Mouse (Mus musculus): ENCODE data around the gene Ndufs1. TPM values are rescaled to one million over a fixed set of nuclear protein-coding genes. Genes with fewer than 3 reads are reported as not detected.

Ndufs1 gene
- polyA plus RNA-seq, 1 experiment, result 51.5 TPM

- H3K36me3 ChIP-seq (ENCODE audit: control insufficient read depth, insufficient read depth, low read length), result peaks cover 5% of the 10 kb centered on the region
- peak; percentile 37 for DNase-seq
- WGBS, result 74% methylated on average over 7 of the region's 7 CpGs
These were observed 65.9 kb downstream of the Ndufs1 start for GRCm38 (mm10) chr1:63110536-63111285.

GRCm38 (mm10) chr1:63107614-63108327 lies 68.9 kb downstream of the Ndufs1 start:
- WGBS, result 69% methylated on average over 6 of the region's 6 CpGs
- no peak for TF ChIP-seq CTCF (IDR thresholded peaks at IDR 0.05; ENCODE audit: borderline replicate concordance, control insufficient read depth, extremely low read depth, insufficient read depth, low read length, poor library complexity)
- no peak for TF ChIP-seq POLR2A (IDR thresholded peaks at IDR 0.05; ENCODE audit: control insufficient read depth, extremely low read depth, insufficient read depth, low read length, poor library complexity)

More at GRCm38 (mm10) chr1:63110536-63111285, 65.9 kb downstream of the Ndufs1 start:
- H3K4me1 ChIP-seq (replicated peaks; ENCODE audit: control insufficient read depth, insufficient read depth, low read length), result peaks cover 6% of the 10 kb centered on the region
- H3K27me3 ChIP-seq (ENCODE audit: control insufficient read depth, insufficient read depth, low read length), result no peaks in the 10 kb centered on the region
- TF ChIP-seq POLR2A (IDR thresholded peaks at IDR 0.05; ENCODE audit: control insufficient read depth, extremely low read depth, insufficient read depth, low read length, poor library complexity) (no peak), CTCF (IDR thresholded peaks at IDR 0.05; ENCODE audit: borderline replicate concordance, control insufficient read depth, extremely low read depth, insufficient read depth, low read length, poor library complexity) (no peak)
- H3K4me3 ChIP-seq (ENCODE audit: control insufficient read depth, insufficient read depth, low read length), result no peak overlapping the region
- no peak overlapping the region for H3K27ac ChIP-seq (ENCODE audit: control insufficient read depth, insufficient read depth, low read length)

GRCm38 (mm10) chr1:63102758-63103451 lies 73.7 kb downstream of the Ndufs1 start:
- WGBS, result 96% methylated on average over 12 of the region's 12 CpGs
- no peaks in the 10 kb centered on the region for H3K27me3 ChIP-seq (ENCODE audit: control insufficient read depth, insufficient read depth, low read length)
- H3K4me1 ChIP-seq (replicated peaks; ENCODE audit: control insufficient read depth, insufficient read depth, low read length), result no peaks in the 10 kb centered on the region
- DNase-seq, result no peak
- no peak overlapping the region for H3K4me3 ChIP-seq (ENCODE audit: control insufficient read depth, insufficient read depth, low read length)
- H3K36me3 ChIP-seq (ENCODE audit: control insufficient read depth, insufficient read depth, low read length), result peaks cover 38% of the 10 kb centered on the region
- no peak for TF ChIP-seq POLR2A (IDR thresholded peaks at IDR 0.05; ENCODE audit: control insufficient read depth, extremely low read depth, insufficient read depth, low read length, poor library complexity)
- TF ChIP-seq CTCF (IDR thresholded peaks at IDR 0.05; ENCODE audit: borderline replicate concordance, control insufficient read depth, extremely low read depth, insufficient read depth, low read length, poor library complexity), result no peak
- H3K27ac ChIP-seq (ENCODE audit: control insufficient read depth, insufficient read depth, low read length), result no peak overlapping the region

More at GRCm38 (mm10) chr1:63107614-63108327, 68.9 kb downstream of the Ndufs1 start:
- Histone ChIP-seq H3K4me3 (ENCODE audit: control insufficient read depth, insufficient read depth, low read length) (no peak overlapping the region), H3K27ac (ENCODE audit: control insufficient read depth, insufficient read depth, low read length) (no peak overlapping the region; the same call in 1 of the 2 replicates), H3K27me3 (ENCODE audit: control insufficient read depth, insufficient read depth, low read length) (no peaks in the 10 kb centered on the region), H3K36me3 (ENCODE audit: control insufficient read depth, insufficient read depth, low read length) (peaks cover 11% of the 10 kb centered on the region), H3K4me1 (replicated peaks; ENCODE audit: control insufficient read depth, insufficient read depth, low read length) (peaks cover 4% of the 10 kb centered on the region)
- no peak for DNase-seq

- no peak for TF ChIP-seq POLR2A (IDR thresholded peaks at IDR 0.05; ENCODE audit: control insufficient read depth, extremely low read depth, insufficient read depth, low read length, poor library complexity)
- TF ChIP-seq CTCF (IDR thresholded peaks at IDR 0.05; ENCODE audit: borderline replicate concordance, control insufficient read depth, extremely low read depth, insufficient read depth, low read length, poor library complexity), result no peak
- Histone ChIP-seq H3K4me3 (ENCODE audit: control insufficient read depth, insufficient read depth, low read length) (no peak overlapping the region), H3K27me3 (ENCODE audit: control insufficient read depth, insufficient read depth, low read length) (no peaks in the 10 kb centered on the region), H3K36me3 (ENCODE audit: control insufficient read depth, insufficient read depth, low read length) (peaks cover 46% of the 10 kb centered on the region), H3K4me1 (replicated peaks; ENCODE audit: control insufficient read depth, insufficient read depth, low read length) (no peaks in the 10 kb centered on the region), H3K27ac (ENCODE audit: control insufficient read depth, insufficient read depth, low read length) (no peak overlapping the region)
- WGBS, result 95% methylated on average over 8 of the region's 8 CpGs
- no peak for DNase-seq
These were observed 76.4 kb downstream of the Ndufs1 start for GRCm38 (mm10) chr1:63100196-63100595.

- no peaks in the 10 kb centered on the region for H3K27me3 ChIP-seq (ENCODE audit: control insufficient read depth, insufficient read depth, low read length)
- no peak overlapping the region for H3K27ac ChIP-seq (ENCODE audit: control insufficient read depth, insufficient read depth, low read length)
- no peak for DNase-seq
- peaks cover 52% of the 10 kb centered on the region for H3K36me3 ChIP-seq (ENCODE audit: control insufficient read depth, insufficient read depth, low read length)
- TF ChIP-seq CTCF (IDR thresholded peaks at IDR 0.05; ENCODE audit: borderline replicate concordance, control insufficient read depth, extremely low read depth, insufficient read depth, low read length, poor library complexity) (no peak), POLR2A (IDR thresholded peaks at IDR 0.05; ENCODE audit: control insufficient read depth, extremely low read depth, insufficient read depth, low read length, poor library complexity) (no peak)
- 95% methylated on average over 4 of the region's 4 CpGs for WGBS
- H3K4me3 ChIP-seq (ENCODE audit: control insufficient read depth, insufficient read depth, low read length), result no peak overlapping the region
- no peaks in the 10 kb centered on the region for H3K4me1 ChIP-seq (replicated peaks; ENCODE audit: control insufficient read depth, insufficient read depth, low read length)
These were observed 77.8 kb downstream of the Ndufs1 start for GRCm38 (mm10) chr1:63098831-63099230.

- Histone ChIP-seq H3K4me1 (replicated peaks; ENCODE audit: control insufficient read depth, insufficient read depth, low read length) (no peaks in the 10 kb centered on the region), H3K27ac (ENCODE audit: control insufficient read depth, insufficient read depth, low read length) (no peak overlapping the region), H3K4me3 (ENCODE audit: control insufficient read depth, insufficient read depth, low read length) (no peak overlapping the region), H3K36me3 (ENCODE audit: control insufficient read depth, insufficient read depth, low read length) (peaks cover 52% of the 10 kb centered on the region), H3K27me3 (ENCODE audit: control insufficient read depth, insufficient read depth, low read length) (no peaks in the 10 kb centered on the region)
- no peak for DNase-seq
- TF ChIP-seq CTCF (IDR thresholded peaks at IDR 0.05; ENCODE audit: borderline replicate concordance, control insufficient read depth, extremely low read depth, insufficient read depth, low read length, poor library complexity), result no peak
- no peak for TF ChIP-seq POLR2A (IDR thresholded peaks at IDR 0.05; ENCODE audit: control insufficient read depth, extremely low read depth, insufficient read depth, low read length, poor library complexity)
- 94% methylated on average over 5 of the region's 5 CpGs for WGBS
These were observed 80.6 kb downstream of the Ndufs1 start for GRCm38 (mm10) chr1:63096071-63096470.

Other genes starting within 250 kb of the Ndufs1 start
- gene Ino80d, start 62.2 kb downstream of the Ndufs1 start, polyA plus RNA-seq (2012; rRNA removed), result 40.4 and 48.5 TPM in 2 replicates
- 602 and 607 TPM in 2 replicates for gene Eef1b2, start within 50 bp of the Ndufs1 start, polyA plus RNA-seq (2012; rRNA removed)
- gene Gpr1, start 37.7 kb upstream of the Ndufs1 start, polyA plus RNA-seq (2012; rRNA removed), result 0.57 and 1.0 TPM in 2 replicates
- 0.03 and 0.04 TPM in 2 replicates for gene Zdbf2, start 96.4 kb upstream of the Ndufs1 start, polyA plus RNA-seq (2012; rRNA removed)

Measured in thymus, adult 2 months (tissue).